Mouse (Mus musculus): Measurements from ENCODE around the gene Ccdc88b.

Ccdc88b gene

GRCm38 (mm10) chr19:6857003-6857360, 1.0 kb downstream of the Ccdc88b start:
- DNase-seq (ENCODE audit: low spot score in 2 of 2), result no peak

GRCm38 (mm10) chr19:6856281-6857002, 1.6 kb downstream of the Ccdc88b start:
- no peak for DNase-seq (ENCODE audit: low spot score in 2 of 2)

GRCm38 (mm10) chr19:6855225-6856031, 2.6 kb downstream of the Ccdc88b start:
- DNase-seq (ENCODE audit: low spot score in 2 of 2), result peak in 1 of 2 experiments; percentile 26

- no peak for DNase-seq (ENCODE audit: low spot score in 2 of 2)
Observed at GRCm38 (mm10) chr19:6854658-6855057, 3.4 kb downstream of the Ccdc88b start.

- DNase-seq (ENCODE audit: low spot score in 2 of 2), result no peak
Observed at GRCm38 (mm10) chr19:6853903-6854302, 4.1 kb downstream of the Ccdc88b start.

GRCm38 (mm10) chr19:6852393-6853305, 5.4 kb downstream of the Ccdc88b start:
- no peak for DNase-seq (ENCODE audit: low spot score in 2 of 2)

- DNase-seq (ENCODE audit: low spot score in 2 of 2), result no peak
Observed at GRCm38 (mm10) chr19:6851497-6851896, 6.5 kb downstream of the Ccdc88b start.

- DNase-seq (ENCODE audit: low spot score in 2 of 2), result no peak
Observed at GRCm38 (mm10) chr19:6849506-6850068, 8.4 kb downstream of the Ccdc88b start.

- DNase-seq (ENCODE audit: low spot score in 2 of 2), result no peak
Observed at GRCm38 (mm10) chr19:6847841-6848517, 10.0 kb downstream of the Ccdc88b start.

GRCm38 (mm10) chr19:6846050-6846449, 12.0 kb downstream of the Ccdc88b start:
- DNase-seq (ENCODE audit: low spot score in 2 of 2), result no peak

- DNase-seq (ENCODE audit: low spot score in 2 of 2), result no peak
Observed at GRCm38 (mm10) chr19:6842353-6842752, 15.7 kb downstream of the Ccdc88b start.

- DNase-seq (ENCODE audit: low spot score in 2 of 2), result no peak
Observed at GRCm38 (mm10) chr19:6841292-6841597, 16.8 kb downstream of the Ccdc88b start.

- DNase-seq (ENCODE audit: low spot score in 2 of 2), result peak; percentile 81 to 86
Observed at GRCm38 (mm10) chr19:6840475-6841291, 17.3 kb downstream of the Ccdc88b start, which contains the start of gene Rps6ka4. Rps6ka4 (minus strand) TSS chr19:6840636.

- no peak for DNase-seq (ENCODE audit: low spot score in 2 of 2)
Observed at GRCm38 (mm10) chr19:6839615-6840474, 18.2 kb downstream of the Ccdc88b start.

GRCm38 (mm10) chr19:6832363-6832762, 25.6 kb downstream of the Ccdc88b start:
- no peak for DNase-seq (ENCODE audit: low spot score in 2 of 2)

- DNase-seq (ENCODE audit: low spot score in 2 of 2), result no peak
Observed at GRCm38 (mm10) chr19:6831331-6831730, 26.7 kb downstream of the Ccdc88b start.

- no peak for DNase-seq (ENCODE audit: low spot score in 2 of 2)
Observed at GRCm38 (mm10) chr19:6830556-6831316, 27.3 kb downstream of the Ccdc88b start.

- no peak for DNase-seq (ENCODE audit: low spot score in 2 of 2)
Observed at GRCm38 (mm10) chr19:6829870-6830555, 28.0 kb downstream of the Ccdc88b start.
